Mouse (Mus musculus) bone marrow macrophage, adult 2 months (primary cell): ENCODE results near the gene Hspb2. TPM values are rescaled to one million over a fixed set of nuclear protein-coding genes. Genes with fewer than 3 reads are reported as not detected.

Experiments
- H3K27ac ChIP-seq: 2 replicates; pipeline ENCODE4 v1.5.1; 2012; ENCODE audit warnings: low read depth, low read length; ENCODE audit not compliant: insufficient read depth
- H3K4me1 ChIP-seq: 2 replicates; pipeline ENCODE4 v1.6.1; 2012; ENCODE audit warnings: low read length; ENCODE audit not compliant: control insufficient read depth, insufficient read depth
- H3K4me3 ChIP-seq: 2 replicates; pipeline ENCODE4 v1.5.1; 2012; ENCODE audit warnings: mild to moderate bottlenecking, low read length, moderate library complexity; ENCODE audit not compliant: insufficient read depth
- CTCF ChIP-seq: IDR thresholded peaks from 2 replicates; pipeline ENCODE4 v1.5.1; 2012; ENCODE audit warnings: low read depth, mild to moderate bottlenecking, low read length, moderate library complexity
- POLR2A ChIP-seq: IDR thresholded peaks from 2 replicates; pipeline ENCODE4 v1.6.1; 2012; ENCODE audit warnings: mild to moderate bottlenecking, low read depth, low read length, borderline replicate concordance
- polyA plus RNA-seq: library from polyadenylated mRNA; stranded (reverse); fragments of >200 nt; gene quantifications from 2 replicates; pipeline ENCODE4 v1.2.4, GENCODE M21; 2012; ENCODE audit not compliant: missing spikeins, insufficient read depth, insufficient read length

Gene Hspb2
- polyA plus RNA-seq, 1 experiment: not detected

DNA sequence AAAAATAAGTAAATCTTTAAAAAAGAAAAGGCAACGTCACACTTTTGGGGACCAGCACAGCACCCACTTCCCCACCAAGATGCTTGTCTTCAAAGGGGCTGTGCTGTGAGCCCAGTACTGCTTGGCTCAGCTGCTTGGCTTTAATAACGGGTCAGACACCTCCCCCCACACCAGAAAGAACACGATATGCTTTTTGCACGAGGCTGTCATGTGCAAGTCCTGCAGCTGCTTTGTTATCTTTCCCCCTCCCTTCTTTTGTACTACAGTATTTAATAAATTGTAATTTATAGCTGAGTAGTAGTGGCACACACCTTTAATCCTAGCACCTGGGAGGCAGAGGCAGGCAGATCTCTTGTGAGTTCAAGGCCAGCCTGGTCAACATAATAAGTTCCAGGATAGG is 33.3 kb downstream of the Hspb2 start:
- no peak overlapping the region for H3K27ac ChIP-seq
- TF ChIP-seq POLR2A (no peak), CTCF (no peak)
- H3K4me1 ChIP-seq: no peaks in the 10 kb centered on the region
- H3K4me3 ChIP-seq: no peak overlapping the region

DNA sequence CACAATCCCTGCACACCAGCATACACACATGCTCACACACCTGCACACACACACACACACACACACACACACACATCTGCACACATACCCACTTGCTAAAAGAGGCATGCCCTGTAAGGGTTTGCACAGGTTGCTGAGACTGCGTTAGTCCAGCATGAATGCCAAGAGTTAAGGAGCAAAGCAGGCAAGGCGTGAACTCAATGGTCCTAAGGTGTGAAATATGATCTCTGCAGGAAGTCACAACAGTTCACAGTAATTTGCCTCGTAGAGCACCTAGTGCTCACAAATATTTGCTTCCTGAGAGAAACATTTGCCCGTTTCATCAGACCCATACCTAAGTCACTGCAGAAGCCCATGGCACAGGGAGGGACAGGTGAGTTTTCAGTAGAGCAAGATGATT is 38.0 kb downstream of the Hspb2 start:
- no peak overlapping the region for H3K27ac ChIP-seq
- peaks cover 11% of the 10 kb centered on the region for H3K4me1 ChIP-seq
- TF ChIP-seq POLR2A (no peak), CTCF (no peak)
- H3K4me3 ChIP-seq: no peak overlapping the region

DNA sequence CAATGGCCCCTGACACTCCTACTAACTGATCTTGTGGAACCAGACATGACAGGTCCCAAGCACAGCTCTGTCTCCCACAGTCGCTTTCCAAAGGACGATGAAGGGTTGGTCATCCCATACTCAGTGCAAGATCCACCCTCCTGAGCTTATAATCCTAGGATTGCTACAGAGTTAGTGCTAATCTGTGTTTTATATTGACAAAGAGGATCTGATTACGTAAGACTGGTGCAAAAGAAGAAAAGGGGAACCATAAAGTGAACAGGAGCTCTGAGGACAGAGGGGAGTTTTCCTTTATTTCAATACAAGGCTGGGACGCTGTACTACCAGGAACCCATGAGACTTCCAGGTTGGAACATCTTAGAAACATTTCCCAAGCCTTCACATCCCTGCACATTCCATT is 40.8 kb downstream of the Hspb2 start:
- TF ChIP-seq POLR2A (no peak), CTCF (no peak)
- no peak overlapping the region for H3K27ac ChIP-seq
- peaks cover 11% of the 10 kb centered on the region for H3K4me1 ChIP-seq
- H3K4me3 ChIP-seq: no peak overlapping the region

DNA sequence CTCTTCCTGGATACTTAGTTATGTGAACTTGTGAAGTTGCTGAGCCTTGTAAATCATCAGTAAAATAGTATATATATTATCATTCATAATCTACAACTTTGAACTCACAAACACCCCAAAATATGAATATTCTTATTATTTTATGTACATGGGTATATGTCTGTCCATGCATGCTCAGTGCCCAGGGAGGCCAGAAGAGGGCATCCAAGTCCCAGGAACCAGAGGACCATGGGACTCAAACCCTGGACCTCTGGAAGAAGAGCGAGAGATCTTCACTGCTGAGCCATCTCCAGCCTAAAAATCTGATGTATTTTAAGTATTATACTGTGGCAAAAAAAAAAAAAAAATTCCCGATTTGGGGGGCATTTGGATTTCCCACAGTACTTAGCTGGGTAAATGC is 43.0 kb downstream of the Hspb2 start:
- H3K4me1 ChIP-seq: peaks cover 14% of the 10 kb centered on the region
- TF ChIP-seq POLR2A (no peak), CTCF (peak; percentile 40; the same call in 1 of the 2 replicates)
- H3K4me3 ChIP-seq: no peak overlapping the region
- H3K27ac ChIP-seq: no peak overlapping the region

DNA sequence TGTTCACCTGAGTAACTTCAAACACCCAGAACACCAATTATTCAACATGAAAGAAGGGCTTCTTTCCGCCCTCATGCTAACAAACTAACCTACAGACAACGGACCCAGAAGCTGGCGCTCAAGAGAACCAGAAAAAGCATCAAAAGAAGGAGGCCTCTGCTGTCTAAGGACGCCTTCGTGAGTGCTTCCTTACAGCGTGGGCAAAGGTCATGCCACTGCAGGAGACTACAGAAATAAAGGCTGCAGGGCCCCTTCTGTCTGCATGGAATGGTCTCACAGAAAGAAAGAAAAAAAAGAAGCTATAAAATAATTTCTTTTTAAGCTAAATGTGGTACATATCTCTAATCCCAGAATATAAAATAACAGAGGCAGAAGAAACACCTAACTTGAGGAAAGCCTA is 47.2 kb downstream of the Hspb2 start:
- Histone ChIP-seq H3K4me1 (peaks cover 3% of the 10 kb centered on the region; the same call in 1 of the 2 replicates), H3K4me3 (no peak overlapping the region), H3K27ac (no peak overlapping the region)
- TF ChIP-seq CTCF (no peak), POLR2A (no peak)

Other genes starting within 250 kb of the Hspb2 start
- 52.3 and 63.5 TPM in 2 replicates for gene Pts, start 223.6 kb downstream of the Hspb2 start, polyA plus RNA-seq
- 27.7 and 33.7 TPM in 2 replicates for gene Il18, start 197.5 kb downstream of the Hspb2 start, polyA plus RNA-seq
- gene Bco2, start 197.2 kb downstream of the Hspb2 start, polyA plus RNA-seq: 3.4 and 5.0 TPM in 2 replicates
- not detected in 2 replicates for gene Tex12, start 191.0 kb downstream of the Hspb2 start, polyA plus RNA-seq
- gene Sdhd, start 148.5 kb downstream of the Hspb2 start, polyA plus RNA-seq: 133 and 155 TPM in 2 replicates
- 56.0 and 61.1 TPM in 2 replicates for gene Timm8b, start 148.4 kb downstream of the Hspb2 start, polyA plus RNA-seq
- 0.55 TPM in 1 of 2 replicates, not detected in the other for gene Pih1d2, start 135.0 kb downstream of the Hspb2 start, polyA plus RNA-seq
- gene Nkapd1, start 134.9 kb downstream of the Hspb2 start, polyA plus RNA-seq: 14.4 and 19.0 TPM in 2 replicates
- 29.3 and 32.1 TPM in 2 replicates for gene Dlat, start 92.6 kb downstream of the Hspb2 start, polyA plus RNA-seq
- gene Dixdc1, start 12.8 kb downstream of the Hspb2 start, polyA plus RNA-seq: not detected in 2 replicates
- not detected in 2 replicates for gene 2310030G06Rik, start 5.8 kb downstream of the Hspb2 start, polyA plus RNA-seq
- gene Cryab, start 1.0 kb downstream of the Hspb2 start, polyA plus RNA-seq: 2.4 and 3.0 TPM in 2 replicates
- 9.3 and 9.5 TPM in 2 replicates for gene Fdxacb1, start 15.9 kb upstream of the Hspb2 start, polyA plus RNA-seq
- 17.7 and 20.0 TPM in 2 replicates for gene Alg9, start 22.7 kb upstream of the Hspb2 start, polyA plus RNA-seq
- 47.7 and 48.7 TPM in 2 replicates for gene 1110032A03Rik, start 23.2 kb upstream of the Hspb2 start, polyA plus RNA-seq
- gene Ppp2r1b, start 92.9 kb upstream of the Hspb2 start, polyA plus RNA-seq: 13.5 and 16.2 TPM in 2 replicates